20 mouse cellular contexts compared by ENCODE assay signal in genomic region chr3:58701441-58701840, GRCm38 (mm10).
"Had no signal": no experiment of that assay in that cellular context is flagged by ENCODE, and none has a peak within 500 bp of the region (broad histone marks: within the 10 kb centered on the region; RNA-seq: fewer than 3 reads in every experiment).

No protein-coding gene starts in this region.

- H3K27ac ChIP-seq: liver, embryonic 15.5 days; lung, embryonic 15.5 days; macrophage; midbrain, embryonic 12.5 days; neural tube, embryonic 12.5 days had no signal

- H3K4me3 ChIP-seq: liver, embryonic 15.5 days; lung, embryonic 15.5 days; megakaryocyte, embryonic 14.5 days; midbrain, embryonic 12.5 days; neural tube, embryonic 12.5 days had no signal

- H3K9me3 ChIP-seq: liver, embryonic 15.5 days; lung, embryonic 15.5 days; midbrain, embryonic 12.5 days; neural tube, embryonic 12.5 days had no signal

- H3K36me3 ChIP-seq: liver, embryonic 15.5 days; lung, embryonic 15.5 days; midbrain, embryonic 12.5 days; neural tube, embryonic 12.5 days had no signal

- H3K9ac ChIP-seq: liver, embryonic 15.5 days; liver, postnatal 0 days; lung, embryonic 15.5 days; midbrain, embryonic 12.5 days; neural tube, embryonic 12.5 days had no signal

- ATAC-seq: liver, postnatal 0 days; lung, postnatal 0 days had no signal

- H3K27me3 ChIP-seq: liver, embryonic 15.5 days; lung, embryonic 15.5 days; midbrain, embryonic 12.5 days; neural tube, embryonic 12.5 days had no signal

- H3K4me1 ChIP-seq: liver, embryonic 15.5 days; lung, embryonic 15.5 days; megakaryocyte, embryonic 14.5 days; midbrain, embryonic 12.5 days; neural tube, embryonic 12.5 days had no signal

- DNase-seq: liver, postnatal 0 days; lung, adult 2 months; lung, postnatal 14 days; lung, postnatal 36 days; midbrain, embryonic 14.5 days; retina, postnatal 1 day; right cerebral cortex, adult 18-20 months; right cerebral cortex, postnatal 25 days; right cerebral cortex, postnatal 4 days; spleen, adult 18-20 months; thymus, adult 2 months; thymus, postnatal 25 days; thymus, postnatal 4 days had no signal

- H3K4me2 ChIP-seq: liver, embryonic 15.5 days; lung, embryonic 15.5 days; midbrain, embryonic 12.5 days; neural tube, embryonic 12.5 days had no signal
